ENCODE assay signal across 19 mouse cellular contexts in genomic region chr11:78113616-78114015, GRCm38 (mm10). TPM values are rescaled to one million over a fixed set of nuclear protein-coding genes. Genes with fewer than 3 reads are reported as not detected.
DNase-seq lines count a peak whose midpoint lies in the region; ATAC-seq lines count a peak whose summit lies in the region.
"Had no signal": no experiment of that assay in that cellular context is flagged by ENCODE, and none has a peak within 500 bp of the region (broad histone marks: within the 10 kb centered on the region; RNA-seq: fewer than 3 reads in every experiment).

No protein-coding gene starts in this region.

- peak overlapping the region; percentile 44; the same call in 1 of the 2 replicates for H3K27ac ChIP-seq in hindbrain, embryonic 12.5 days
- H3K27ac ChIP-seq in hindbrain, embryonic 11.5 days (ENCODE audit: low read depth, low read length), result no peak overlapping the region
- peak overlapping the region; percentile 51 for H3K27ac ChIP-seq in midbrain, embryonic 13.5 days
- no peak overlapping the region for H3K27ac ChIP-seq in midbrain, embryonic 10.5 days (replicated peaks)
- 0 out of 2 replicates have a peak overlapping the region, but pooled peaks have one; percentile 33 for H3K27ac ChIP-seq in forebrain, embryonic 14.5 days (ENCODE audit: low read depth, low read length)
- H3K27ac ChIP-seq in neural tube, embryonic 15.5 days (replicated peaks), result peak overlapping the region; percentile 89; the same call in 1 of the 2 replicates
- H3K27ac ChIP-seq: heart, adult 2 months; stomach, embryonic 15.5 days had no signal

- no peak overlapping the region for H3K4me2 ChIP-seq in hindbrain, embryonic 12.5 days (replicated peaks)
- H3K4me2 ChIP-seq in hindbrain, embryonic 11.5 days (replicated peaks; ENCODE audit: low read depth, low read length), result no peak overlapping the region
- no peak overlapping the region for H3K4me2 ChIP-seq in midbrain, embryonic 13.5 days (replicated peaks)
- 0 out of 2 replicates have a peak overlapping the region, but pooled peaks have one; percentile 71 for H3K4me2 ChIP-seq in forebrain, embryonic 14.5 days (ENCODE audit: low read length)
- H3K4me2 ChIP-seq in neural tube, embryonic 15.5 days, result peak overlapping the region; percentile 76; the same call in 1 of the 2 replicates

- H3K9me3 ChIP-seq in hindbrain, embryonic 12.5 days (replicated peaks), result no peaks in the 10 kb centered on the region
- no peaks in the 10 kb centered on the region for H3K9me3 ChIP-seq in hindbrain, embryonic 11.5 days (ENCODE audit: control insufficient read depth, low read length)
- no peaks in the 10 kb centered on the region for H3K9me3 ChIP-seq in midbrain, embryonic 13.5 days
- no peaks in the 10 kb centered on the region for H3K9me3 ChIP-seq in midbrain, embryonic 10.5 days (replicated peaks)
- no peaks in the 10 kb centered on the region for H3K9me3 ChIP-seq in forebrain, embryonic 14.5 days (replicated peaks; ENCODE audit: control insufficient read depth, low read length)
- H3K9me3 ChIP-seq in neural tube, embryonic 15.5 days (replicated peaks), result no peaks in the 10 kb centered on the region
- H3K9me3 ChIP-seq: embryonic facial prominence, embryonic 15.5 days; liver, embryonic 15.5 days; stomach, embryonic 15.5 days had no signal

- H3K4me3 ChIP-seq in hindbrain, embryonic 12.5 days, result no peak overlapping the region
- H3K4me3 ChIP-seq in hindbrain, embryonic 11.5 days (ENCODE audit: low read depth, low read length), result no peak overlapping the region
- no peak overlapping the region for H3K4me3 ChIP-seq in midbrain, embryonic 13.5 days (replicated peaks)
- H3K4me3 ChIP-seq in midbrain, embryonic 10.5 days, result no peak overlapping the region
- no peak overlapping the region for H3K4me3 ChIP-seq in forebrain, embryonic 14.5 days (ENCODE audit: low read depth, low read length)
- H3K4me3 ChIP-seq in neural tube, embryonic 15.5 days (replicated peaks), result no peak overlapping the region
- H3K4me3 ChIP-seq: embryonic facial prominence, embryonic 15.5 days; heart, adult 2 months; liver, embryonic 15.5 days had no signal

- no peak overlapping the region for H3K9ac ChIP-seq in hindbrain, embryonic 12.5 days
- H3K9ac ChIP-seq in hindbrain, embryonic 11.5 days (ENCODE audit: low read depth, low read length), result no peak overlapping the region
- H3K9ac ChIP-seq in midbrain, embryonic 13.5 days (replicated peaks), result no peak overlapping the region
- no peak overlapping the region for H3K9ac ChIP-seq in forebrain, embryonic 14.5 days (ENCODE audit: low read length)
- no peak overlapping the region for H3K9ac ChIP-seq in neural tube, embryonic 15.5 days (replicated peaks)
- H3K9ac ChIP-seq: embryonic facial prominence, embryonic 15.5 days; liver, embryonic 15.5 days; stomach, embryonic 15.5 days had no signal

- no peaks in the 10 kb centered on the region for H3K27me3 ChIP-seq in hindbrain, embryonic 12.5 days
- H3K27me3 ChIP-seq in hindbrain, embryonic 11.5 days (ENCODE audit: control insufficient read depth, insufficient read depth, low read length), result no peaks in the 10 kb centered on the region
- H3K27me3 ChIP-seq in midbrain, embryonic 13.5 days, result no peaks in the 10 kb centered on the region
- H3K27me3 ChIP-seq in midbrain, embryonic 10.5 days (ENCODE audit: low read depth, poor library complexity, severe bottlenecking), result no peaks in the 10 kb centered on the region
- no peaks in the 10 kb centered on the region for H3K27me3 ChIP-seq in forebrain, embryonic 14.5 days (replicated peaks; ENCODE audit: control insufficient read depth, insufficient read depth, low read length)
- no peaks in the 10 kb centered on the region for H3K27me3 ChIP-seq in neural tube, embryonic 15.5 days (replicated peaks)
- H3K27me3 ChIP-seq: embryonic facial prominence, embryonic 15.5 days; liver, embryonic 15.5 days; stomach, embryonic 15.5 days had no signal

- no peak for ATAC-seq in hindbrain, embryonic 12.5 days (ENCODE audit: low FRiP score)
- ATAC-seq in hindbrain, embryonic 11.5 days (ENCODE audit: low FRiP score), result no peak
- no peak for ATAC-seq in midbrain, embryonic 13.5 days
- ATAC-seq in forebrain, embryonic 14.5 days, result no peak
- ATAC-seq in neural tube, embryonic 15.5 days (ENCODE audit: low FRiP score), result no peak

- 81% methylated on average over 2 of the region's 2 CpGs for WGBS in hindbrain, embryonic 12.5 days
- WGBS in hindbrain, embryonic 11.5 days, result 87% methylated on average over 2 of the region's 2 CpGs
- WGBS in midbrain, embryonic 13.5 days, result 64% methylated on average over 2 of the region's 2 CpGs
- 93% methylated on average over 2 of the region's 2 CpGs for WGBS in midbrain, embryonic 10.5 days
- 19% methylated on average over 2 of the region's 2 CpGs for WGBS in forebrain, embryonic 14.5 days
- 59% methylated on average over 2 of the region's 2 CpGs for WGBS in neural tube, embryonic 15.5 days

- H3K36me3 ChIP-seq in hindbrain, embryonic 12.5 days, result no peaks in the 10 kb centered on the region
- no peaks in the 10 kb centered on the region for H3K36me3 ChIP-seq in hindbrain, embryonic 11.5 days (ENCODE audit: control insufficient read depth, insufficient read depth, low read length)
- no peaks in the 10 kb centered on the region for H3K36me3 ChIP-seq in midbrain, embryonic 13.5 days
- H3K36me3 ChIP-seq in midbrain, embryonic 10.5 days, result no peaks in the 10 kb centered on the region
- H3K36me3 ChIP-seq in forebrain, embryonic 14.5 days (ENCODE audit: control insufficient read depth, insufficient read depth, low read length), result no peaks in the 10 kb centered on the region
- H3K36me3 ChIP-seq in neural tube, embryonic 15.5 days, result no peaks in the 10 kb centered on the region
- H3K36me3 ChIP-seq: embryonic facial prominence, embryonic 15.5 days; liver, embryonic 15.5 days; stomach, embryonic 15.5 days had no signal

- peaks cover 29% of the 10 kb centered on the region for H3K4me1 ChIP-seq in hindbrain, embryonic 12.5 days
- H3K4me1 ChIP-seq in hindbrain, embryonic 11.5 days (replicated peaks; ENCODE audit: control insufficient read depth, insufficient read depth, low read length), result no peaks in the 10 kb centered on the region
- peaks cover 44% of the 10 kb centered on the region for H3K4me1 ChIP-seq in midbrain, embryonic 13.5 days (replicated peaks)
- H3K4me1 ChIP-seq in midbrain, embryonic 10.5 days, result peaks cover 36% of the 10 kb centered on the region
- peaks cover 21% of the 10 kb centered on the region; the same call in 1 of the 2 replicates for H3K4me1 ChIP-seq in forebrain, embryonic 14.5 days (ENCODE audit: control insufficient read depth, insufficient read depth, low read length)
- peaks cover 46% of the 10 kb centered on the region for H3K4me1 ChIP-seq in neural tube, embryonic 15.5 days

- DNase-seq in hindbrain, embryonic 11.5 days (ENCODE audit: low spot score), result no peak
- no peak for DNase-seq in midbrain, embryonic 10.5 days (ENCODE audit: low spot score)
- peak; percentile 86 for DNase-seq in forebrain, embryonic 14.5 days (ENCODE audit: low spot score)
- no peak for DNase-seq in urinary bladder, postnatal 4 days (ENCODE audit: low spot score in 2 of 2)
- no peak for DNase-seq in kidney, postnatal 14 days
- DNase-seq: adrenal gland, postnatal 14 days; cerebellum, adult 9-10 months; gastrocnemius, postnatal 14 days; heart, adult 2 months; kidney, adult 8-10 months; kidney, postnatal 4 days; lung, postnatal 10 days; spleen, adult 18-20 months had no signal

RNA-seq across cellular contexts. Expression of gene Fam222b, which starts 19.2 kb away (rescaled TPM):
- 24.3 and 28.0 TPM in 2 replicates for polyA plus RNA-seq in hindbrain, embryonic 12.5 days (2016; fragmentation: Nextera tagmentation; extraction: Ambion mirVana)
- 24.3 and 24.4 TPM in 2 replicates for polyA plus RNA-seq in hindbrain, embryonic 11.5 days (2014; fragmentation: Nextera tagmentation; extraction: Ambion mirVana)
- polyA plus RNA-seq in midbrain, embryonic 13.5 days (2015; fragmentation: Nextera tagmentation; extraction: Ambion mirVana), result 29.3 and 30.7 TPM in 2 replicates
- polyA plus RNA-seq in midbrain, embryonic 10.5 days (2016; fragmentation: Nextera tagmentation; extraction: Ambion mirVana), result 27.6 and 32.8 TPM in 2 replicates
- polyA plus RNA-seq in forebrain, embryonic 14.5 days (2014; fragmentation: Nextera tagmentation; extraction: Ambion mirVana), result 22.3 and 23.9 TPM in 2 replicates
- polyA plus RNA-seq in neural tube, embryonic 15.5 days (2015; fragmentation: Nextera tagmentation; extraction: Ambion mirVana), result 22.2 and 24.2 TPM in 2 replicates

RNA-seq across cellular contexts. Expression of gene Eral1, which starts 33.4 kb away (rescaled TPM):
- polyA plus RNA-seq in hindbrain, embryonic 12.5 days (2016; fragmentation: Nextera tagmentation; extraction: Ambion mirVana), result 31.5 and 31.8 TPM in 2 replicates
- 31.9 and 37.2 TPM in 2 replicates for polyA plus RNA-seq in hindbrain, embryonic 11.5 days (2014; fragmentation: Nextera tagmentation; extraction: Ambion mirVana)
- polyA plus RNA-seq in midbrain, embryonic 13.5 days (2015; fragmentation: Nextera tagmentation; extraction: Ambion mirVana), result 32.7 and 33.8 TPM in 2 replicates
- 39.3 and 39.7 TPM in 2 replicates for polyA plus RNA-seq in midbrain, embryonic 10.5 days (2016; fragmentation: Nextera tagmentation; extraction: Ambion mirVana)
- 36.8 and 40.2 TPM in 2 replicates for polyA plus RNA-seq in forebrain, embryonic 14.5 days (2014; fragmentation: Nextera tagmentation; extraction: Ambion mirVana)
- polyA plus RNA-seq in neural tube, embryonic 15.5 days (2015; fragmentation: Nextera tagmentation; extraction: Ambion mirVana), result 30.1 and 30.9 TPM in 2 replicates

RNA-seq across cellular contexts. Expression of gene Traf4, which starts 51.8 kb away (rescaled TPM):
- 149 and 152 TPM in 2 replicates for polyA plus RNA-seq in hindbrain, embryonic 12.5 days (2016; fragmentation: Nextera tagmentation; extraction: Ambion mirVana)
- 73.6 and 92.0 TPM in 2 replicates for polyA plus RNA-seq in hindbrain, embryonic 11.5 days (2014; fragmentation: Nextera tagmentation; extraction: Ambion mirVana)
- polyA plus RNA-seq in midbrain, embryonic 13.5 days (2015; fragmentation: Nextera tagmentation; extraction: Ambion mirVana), result 120 and 139 TPM in 2 replicates
- 96.3 and 109 TPM in 2 replicates for polyA plus RNA-seq in midbrain, embryonic 10.5 days (2016; fragmentation: Nextera tagmentation; extraction: Ambion mirVana)
- polyA plus RNA-seq in forebrain, embryonic 14.5 days (2014; fragmentation: Nextera tagmentation; extraction: Ambion mirVana), result 79.2 and 82.6 TPM in 2 replicates
- 82.1 and 85.4 TPM in 2 replicates for polyA plus RNA-seq in neural tube, embryonic 15.5 days (2015; fragmentation: Nextera tagmentation; extraction: Ambion mirVana)

Comparison
In these comparisons a context has a peak if more than half of its experiments do, and no peak if none do; other contexts are left out.
1. H3K27ac ChIP-seq: peak in hindbrain, embryonic 12.5 days (single experiment), midbrain, embryonic 13.5 days (single experiment), forebrain, embryonic 14.5 days (single experiment) and neural tube, embryonic 15.5 days (single experiment); none in hindbrain, embryonic 11.5 days (single experiment) and midbrain, embryonic 10.5 days (single experiment).
2. H3K4me2 ChIP-seq: peak in forebrain, embryonic 14.5 days (single experiment) and neural tube, embryonic 15.5 days (single experiment); none in hindbrain, embryonic 12.5 days (single experiment), hindbrain, embryonic 11.5 days (single experiment) and midbrain, embryonic 13.5 days (single experiment).